Mouse (Mus musculus) liver, embryonic 14.5 days (tissue): Measurements from ENCODE around the gene Fam234b.
A peak's percentile ranks its signal among the peaks of the same experiment; 100 is the strongest.

Source experiments
- CTCF ChIP-seq: IDR thresholded peaks from 2 replicates; pipeline ENCODE4 v1.5.1; 2016; ENCODE audit warnings: antibody characterized with exemption, low read depth, control low read depth
- EP300 ChIP-seq: IDR thresholded peaks from 2 replicates; pipeline ENCODE4 v1.6.1; 2016; ENCODE audit warnings: antibody characterized with exemption, low read depth

DNA sequence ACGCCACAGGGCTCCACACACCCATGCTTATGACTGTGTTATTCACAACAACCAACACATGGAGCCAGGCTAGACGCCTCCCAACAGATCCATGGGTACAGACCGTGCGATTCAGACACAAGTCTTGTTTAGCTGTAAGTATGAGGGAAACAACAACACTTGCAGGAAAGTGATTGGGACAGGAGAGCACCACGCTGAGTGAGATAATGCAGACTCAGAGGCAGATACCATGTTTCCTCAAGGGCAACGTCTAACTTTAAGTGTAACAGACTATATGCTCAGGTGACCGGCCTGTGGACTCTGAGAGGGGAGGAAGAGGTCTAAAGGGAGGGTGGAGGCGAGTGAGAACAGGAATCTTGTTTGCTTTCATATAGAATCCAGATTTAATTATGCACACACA lies 41.2 kb upstream of the Fam234b start:
- TF ChIP-seq CTCF (no peak), EP300 (0 out of 2 replicates have a peak, but pooled peaks have one; percentile 21)
